Mouse (Mus musculus): Measurements from ENCODE around the gene Gkn2.

Gkn2 gene

DNA sequence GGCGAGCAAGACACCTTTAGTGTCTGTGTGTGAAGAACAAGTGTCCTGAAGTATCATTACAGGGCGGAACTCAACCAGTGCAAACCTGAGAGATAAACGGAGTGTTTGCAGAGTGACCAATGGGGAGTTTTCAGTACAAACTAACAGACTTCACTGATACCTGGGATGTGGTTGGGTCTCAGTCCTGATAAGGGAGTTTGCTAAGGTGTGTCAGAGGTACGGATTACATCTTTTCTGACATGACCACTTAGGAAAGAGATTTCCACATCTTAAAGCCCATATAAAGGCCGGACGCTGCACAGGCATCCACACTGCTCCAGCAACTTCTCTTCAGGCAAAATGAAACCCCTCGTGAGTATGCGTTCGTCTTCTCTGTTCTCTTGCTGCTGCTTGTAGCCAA, at the start of gene Gkn2:
Gene Gkn2, plus strand, starts transcription at position 301 of the 400 bp plus-strand sequence.
- no peak for DNase-seq (ENCODE audit: low spot score)

DNA sequence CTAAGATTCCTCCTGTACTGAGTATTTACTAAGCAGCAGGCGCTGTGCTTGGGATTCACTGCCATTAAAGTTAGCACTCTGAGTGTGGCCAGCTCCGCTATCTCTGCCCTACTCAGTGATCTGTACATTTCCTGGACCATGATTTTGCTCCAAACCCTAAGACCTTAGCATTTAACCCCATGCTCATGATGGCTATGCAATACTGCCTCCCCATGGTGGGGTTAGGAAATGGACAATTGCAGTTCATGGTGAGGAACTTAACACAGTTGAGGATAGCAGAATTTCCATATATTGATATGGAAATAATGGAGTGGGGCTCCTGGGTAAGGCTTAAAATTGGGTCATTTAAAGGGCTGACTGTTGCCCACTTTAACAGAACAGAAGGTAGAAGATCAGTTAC, 49.8 kb upstream of the Gkn2 start:
- peak; percentile 48 for DNase-seq (ENCODE audit: low spot score)

DNA sequence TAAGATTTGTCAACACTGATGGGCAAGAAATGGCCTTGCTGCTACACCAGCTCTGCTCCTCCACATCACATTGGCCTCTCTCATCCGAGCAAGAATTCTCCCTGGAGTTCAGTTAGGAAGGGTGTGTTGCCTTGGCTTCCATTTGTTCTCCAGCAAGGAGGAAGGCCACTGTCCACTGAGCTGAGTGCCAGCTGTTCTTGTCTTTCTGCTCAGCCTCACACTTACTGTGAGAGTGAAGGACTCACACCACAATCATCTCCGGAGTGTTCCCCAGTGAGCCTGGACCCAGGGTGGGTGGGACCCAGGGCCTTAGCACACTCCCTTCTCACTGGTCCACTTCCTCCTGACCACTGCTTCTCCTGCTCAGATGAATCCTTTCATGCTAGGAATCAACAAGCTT, 46.2 kb upstream of the Gkn2 start:
- DNase-seq (ENCODE audit: low spot score), result no peak

DNA sequence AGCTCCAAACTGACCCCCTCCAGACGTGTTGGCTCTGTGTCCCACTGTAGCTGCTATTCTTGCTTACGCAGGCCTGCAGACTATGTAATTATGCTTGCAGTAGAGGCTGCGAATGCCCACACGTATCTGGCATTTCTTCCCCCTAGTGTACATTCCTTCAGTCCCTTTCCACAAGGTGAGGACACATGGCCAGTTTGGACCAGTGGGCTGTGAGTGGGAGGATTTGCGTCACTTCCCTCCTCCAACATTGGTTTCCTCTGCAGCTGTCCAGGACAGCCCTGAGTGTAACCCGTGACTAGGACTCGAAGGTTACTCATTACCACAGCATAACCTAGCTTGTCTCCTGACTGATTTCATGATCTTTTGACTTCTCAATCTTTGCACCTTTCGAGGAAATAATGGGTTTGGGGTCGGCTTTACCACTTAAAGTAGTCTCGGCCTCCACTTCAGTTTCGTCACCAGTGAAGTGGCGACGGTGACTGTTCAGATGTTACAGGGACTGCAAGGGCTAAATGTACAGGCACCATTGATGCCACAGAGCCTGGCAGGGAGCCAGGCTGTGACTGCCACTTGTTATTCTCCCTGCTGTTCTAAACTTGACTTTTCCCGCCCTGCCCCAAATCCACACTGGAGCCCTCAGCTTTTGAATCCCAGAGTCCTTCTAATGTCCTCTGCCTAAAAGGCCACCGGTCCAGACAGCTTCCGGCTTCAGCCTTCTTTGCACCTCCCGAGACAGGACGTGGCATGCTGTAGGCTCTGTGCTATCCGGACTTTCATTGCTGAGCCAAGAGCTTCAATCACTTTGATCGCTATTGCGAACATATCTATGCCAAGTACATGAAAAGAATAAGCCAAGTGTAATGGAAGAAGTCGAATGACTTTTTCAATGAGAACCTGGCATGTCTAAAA, 44.6 kb upstream of the Gkn2 start:
- DNase-seq (ENCODE audit: low spot score), result no peak

DNA sequence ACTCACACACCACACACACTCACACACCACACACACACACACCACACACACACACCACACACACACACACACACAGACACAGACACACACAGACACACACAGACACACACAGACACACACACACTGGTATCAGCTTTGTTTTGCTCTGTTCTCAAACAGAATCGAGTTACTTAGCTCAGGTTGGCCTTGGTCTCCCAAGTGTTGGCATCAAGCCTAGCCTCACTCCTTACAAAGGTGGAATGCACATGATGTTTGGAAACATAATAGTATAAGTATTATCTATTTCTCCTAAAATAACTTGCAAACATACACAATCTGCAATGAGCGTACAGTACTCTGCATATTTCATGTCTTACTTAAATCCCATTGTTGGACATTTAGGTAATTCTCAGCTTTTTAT, 40.8 kb upstream of the Gkn2 start:
- no peak for DNase-seq (ENCODE audit: low spot score)

DNA sequence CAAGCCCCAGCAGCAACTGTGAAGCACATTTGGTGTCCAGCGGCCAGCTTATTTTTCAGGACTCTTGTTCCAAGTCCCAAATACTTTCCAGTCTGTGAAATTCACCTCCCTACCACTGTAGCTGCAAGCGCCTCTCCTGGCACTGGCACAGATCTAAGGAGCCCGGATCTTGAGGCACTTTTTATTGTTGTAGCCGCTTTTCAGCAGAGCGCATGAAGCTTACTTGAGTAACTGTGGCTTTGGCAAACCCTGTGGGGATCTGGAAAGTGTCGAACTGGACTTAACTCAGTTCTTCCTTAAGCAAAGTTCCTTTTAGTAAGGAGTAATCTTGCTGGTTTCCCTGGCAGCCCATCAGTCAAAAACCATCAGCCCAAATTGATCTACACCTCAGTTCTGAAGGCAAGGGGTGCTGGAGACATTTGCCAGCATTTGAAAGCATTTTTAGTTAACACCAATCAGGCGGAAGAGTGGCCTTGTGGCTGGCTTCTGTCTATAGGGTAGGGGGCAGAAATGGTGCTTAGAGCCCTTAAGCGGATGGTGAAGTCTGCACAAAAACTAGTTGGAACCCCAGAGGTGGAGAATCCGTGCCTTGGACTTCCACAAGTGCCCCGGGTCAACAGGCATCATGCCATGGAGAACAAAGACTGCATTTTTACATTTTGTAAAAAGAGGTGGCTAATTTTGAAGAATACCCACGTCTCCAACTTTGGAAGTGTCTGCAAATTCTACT, 38.6 kb upstream of the Gkn2 start:
- DNase-seq (ENCODE audit: low spot score), result peak; percentile 38

DNA sequence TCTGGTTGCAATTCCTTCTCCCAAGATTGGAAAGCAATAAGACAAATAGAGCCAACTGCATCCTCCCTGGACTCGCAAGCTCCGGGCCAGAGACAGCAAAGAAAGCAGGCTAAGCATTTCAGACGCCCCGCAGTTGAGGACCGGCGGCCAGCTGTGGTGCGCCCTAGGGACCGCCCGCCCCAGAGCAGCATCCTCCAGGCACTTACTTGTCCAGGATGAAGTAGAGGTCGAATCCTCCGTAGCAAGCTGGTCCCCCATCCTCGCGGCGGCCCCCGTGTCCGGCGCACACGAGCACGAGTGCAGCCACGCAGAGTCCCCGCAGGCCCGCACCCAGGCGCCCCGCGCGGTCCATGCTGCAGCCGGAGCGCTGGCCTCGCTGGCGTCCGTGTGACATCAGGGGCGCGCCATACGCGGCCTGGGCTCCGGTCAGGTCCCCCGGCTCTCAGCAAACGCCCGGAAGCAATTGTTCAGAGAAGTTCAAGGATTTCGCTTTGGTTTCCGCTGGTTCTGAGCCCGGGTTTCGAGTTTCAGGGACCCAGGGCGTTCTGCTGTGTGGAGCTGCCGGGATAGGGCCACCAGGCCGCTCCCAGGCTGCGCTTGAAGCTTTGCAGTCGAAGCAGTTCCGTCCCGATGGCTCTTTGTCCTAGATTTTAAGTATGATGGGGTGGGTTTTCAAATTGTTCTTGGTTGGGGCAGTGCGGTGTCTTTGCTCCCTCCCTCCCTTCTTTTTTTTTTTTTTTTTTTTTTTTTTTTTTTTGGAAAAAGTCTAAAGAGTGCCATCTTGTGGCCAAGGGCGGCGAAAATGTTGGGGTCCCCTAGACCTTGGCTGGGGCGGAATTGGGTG, 37.8 kb upstream of the Gkn2 start, which contains the start of gene Antxr1:
Gene Antxr1, minus strand, starts transcription at position 731 of the 844 bp plus-strand sequence.
- DNase-seq (ENCODE audit: low spot score), result peak; percentile 56

DNA sequence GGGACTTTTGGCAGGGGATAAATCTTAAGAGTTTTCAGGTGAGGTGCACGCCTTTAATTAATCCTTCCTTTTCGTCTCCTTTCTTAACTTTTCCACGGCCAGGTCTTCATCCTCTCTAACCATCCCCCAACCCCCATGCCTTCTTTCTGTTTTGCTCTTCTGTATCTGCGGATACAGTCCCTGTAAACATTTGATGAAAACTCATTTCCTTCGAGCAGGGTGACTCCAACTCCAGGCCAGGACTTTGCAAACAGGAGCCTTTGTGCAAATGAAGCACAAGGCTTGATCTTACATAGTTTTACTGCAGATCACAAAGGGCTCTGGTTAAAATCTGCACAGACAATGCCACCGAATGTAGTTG, 37.2 kb upstream of the Gkn2 start:
- no peak for DNase-seq (ENCODE audit: low spot score)

DNA sequence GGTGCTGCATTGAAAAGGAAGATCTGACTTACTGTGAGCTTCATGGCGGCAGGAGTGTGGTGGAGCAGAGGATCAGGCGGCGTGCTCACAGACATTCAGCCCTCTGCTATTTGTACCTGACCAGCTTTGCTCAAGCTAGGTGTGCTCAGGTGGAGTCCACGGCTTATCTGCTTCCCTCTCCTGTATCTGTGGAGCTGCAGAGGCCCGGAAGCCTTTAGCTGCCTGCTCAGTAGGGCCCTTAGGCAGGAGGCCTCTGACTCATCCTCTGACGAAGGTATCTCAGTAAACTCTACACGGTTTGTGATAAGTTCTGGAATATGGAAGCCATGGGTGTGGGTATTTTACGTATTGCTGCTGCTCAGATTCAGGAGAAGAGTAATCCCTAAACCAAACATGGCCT, 22.3 kb upstream of the Gkn2 start, which contains the start of gene Gkn1:
Gene Gkn1, minus strand, starts transcription at position 114 of the 400 bp plus-strand sequence.
- DNase-seq (ENCODE audit: low spot score), result no peak

DNA sequence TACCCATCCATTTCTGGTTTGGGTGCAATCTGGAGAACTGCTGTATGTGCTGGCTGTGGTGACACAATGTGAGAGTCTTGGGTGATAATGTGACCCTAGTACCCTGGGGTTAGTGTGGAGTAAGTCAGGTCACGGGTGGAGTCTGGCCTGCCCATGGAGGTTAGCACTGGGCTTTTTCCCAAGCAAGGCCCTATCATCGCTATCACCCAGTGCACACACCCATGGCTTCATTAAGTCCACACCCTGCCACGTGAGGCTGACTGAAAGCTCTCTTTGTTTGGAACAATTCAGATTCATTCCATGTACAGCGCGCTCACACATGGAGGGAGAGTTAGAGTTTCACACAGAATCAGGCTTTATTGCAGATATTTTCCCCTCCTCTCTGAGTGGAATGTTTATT, 18.7 kb upstream of the Gkn2 start:
- no peak for DNase-seq (ENCODE audit: low spot score)

DNA sequence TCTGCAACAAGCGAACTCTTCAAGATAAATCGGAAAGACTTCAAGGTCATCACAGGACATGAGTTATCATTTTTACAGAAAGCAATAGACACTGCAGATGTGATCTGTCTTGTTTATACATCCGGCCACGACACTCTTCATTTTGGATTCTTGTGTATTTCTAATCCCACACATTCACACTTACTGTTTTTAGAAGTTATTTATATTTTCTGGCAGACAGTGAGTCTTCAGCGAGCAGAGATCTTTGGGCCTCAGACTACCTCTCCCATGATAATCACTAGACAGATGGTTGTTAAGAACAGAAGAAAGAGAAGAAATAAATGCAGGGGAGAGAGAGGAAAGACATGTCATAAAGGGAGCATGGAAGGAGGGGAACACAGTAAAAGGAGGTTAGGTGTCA, 3.9 kb upstream of the Gkn2 start:
- no peak for DNase-seq (ENCODE audit: low spot score)

DNA sequence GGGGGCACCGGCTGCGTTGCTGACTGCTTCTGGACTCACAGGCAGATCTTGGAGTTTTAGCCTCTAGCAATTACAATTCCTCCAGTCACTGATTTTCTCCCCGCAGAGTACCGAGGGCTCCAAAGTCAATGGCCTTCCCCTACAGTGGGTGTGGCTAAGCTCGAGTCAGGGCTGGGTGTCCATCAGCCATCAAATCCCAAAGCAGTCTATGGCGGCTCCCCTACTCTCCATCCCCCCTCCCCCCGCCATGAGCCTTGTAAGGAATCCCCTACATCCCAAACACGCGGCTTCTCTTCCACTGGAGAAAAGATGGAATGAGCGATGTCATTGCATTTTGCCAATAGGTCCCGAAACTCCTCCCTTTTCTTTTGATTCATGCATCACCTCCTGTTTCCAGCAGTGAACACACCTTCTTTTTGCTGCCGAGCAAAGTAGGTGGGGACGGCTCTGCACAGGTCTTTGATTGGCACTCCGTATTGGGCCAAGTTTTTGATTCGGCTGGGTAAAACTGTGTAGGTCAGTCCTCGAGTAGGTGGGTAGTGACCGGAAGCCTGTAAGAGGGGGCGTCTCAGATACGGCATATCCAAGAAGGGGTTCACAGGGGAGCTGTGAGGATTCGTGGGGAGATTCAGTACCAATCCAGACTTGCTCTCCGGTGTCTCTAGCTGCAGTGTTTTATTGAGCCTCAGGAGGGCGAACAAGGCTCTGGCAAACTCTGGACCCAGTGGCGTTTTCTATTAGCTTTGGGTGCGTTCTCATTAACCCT, 11.0 kb downstream of the Gkn2 start:
- no peak for DNase-seq (ENCODE audit: low spot score)

DNA sequence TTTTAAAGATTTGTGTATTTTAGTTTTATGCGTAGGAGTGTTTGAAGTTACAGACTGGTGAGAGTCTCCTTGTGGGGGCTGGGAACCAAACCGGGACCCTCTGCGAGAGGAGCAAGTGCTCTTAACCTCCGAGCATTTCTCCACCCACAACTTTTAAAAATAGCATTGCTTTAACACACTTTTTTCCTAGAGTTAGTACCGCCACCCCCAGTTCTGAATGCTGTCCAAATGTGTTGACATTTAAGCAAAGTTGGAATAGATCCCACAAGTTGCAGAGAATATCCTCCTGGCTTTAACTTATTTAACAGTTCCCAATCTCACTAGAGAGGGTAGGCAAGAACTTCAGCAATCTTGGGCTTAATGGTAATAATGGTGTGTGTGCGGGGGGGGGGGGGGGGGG, 11.6 kb downstream of the Gkn2 start:
- DNase-seq (ENCODE audit: low spot score), result no peak

DNA sequence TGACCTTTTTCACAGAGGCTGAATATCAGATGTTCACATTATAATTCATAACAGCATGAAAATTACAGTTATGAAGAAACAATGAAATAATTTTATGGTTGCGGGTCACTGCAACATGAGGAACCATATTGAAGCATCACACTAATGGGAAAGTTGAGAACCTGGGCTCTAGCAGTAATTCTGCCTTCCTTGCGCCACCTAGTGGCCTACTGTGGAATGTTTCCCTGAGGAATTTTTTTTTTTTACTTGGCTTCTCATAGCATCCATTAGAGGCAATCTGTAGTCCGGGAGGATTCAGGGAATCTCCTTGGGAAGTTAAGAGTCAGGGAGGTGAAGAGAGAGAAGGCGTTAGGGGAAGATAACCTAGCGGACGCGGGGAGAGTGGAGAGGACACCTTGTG, 13.0 kb downstream of the Gkn2 start:
- DNase-seq (ENCODE audit: low spot score), result peak; percentile 70

DNA sequence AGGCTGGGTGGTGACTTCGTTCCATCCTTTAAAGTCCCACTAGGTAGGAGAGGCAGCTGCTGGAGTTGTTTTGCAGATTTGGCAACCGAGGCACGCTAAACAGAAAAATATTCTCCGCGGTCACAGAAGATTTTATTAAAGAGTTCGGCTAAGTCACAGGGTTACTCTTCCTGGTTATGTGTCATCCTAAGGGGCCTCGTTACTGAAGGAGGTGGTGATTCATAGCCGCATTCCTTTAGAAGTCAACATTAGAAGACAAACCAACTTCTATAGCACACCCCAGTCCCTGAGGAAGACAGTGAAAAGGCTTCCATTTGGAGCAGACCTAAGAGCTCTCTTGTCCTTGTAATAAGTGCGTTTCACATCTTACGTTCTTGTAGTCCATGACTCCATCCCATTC, 13.5 kb downstream of the Gkn2 start:
- no peak for DNase-seq (ENCODE audit: low spot score)

DNA sequence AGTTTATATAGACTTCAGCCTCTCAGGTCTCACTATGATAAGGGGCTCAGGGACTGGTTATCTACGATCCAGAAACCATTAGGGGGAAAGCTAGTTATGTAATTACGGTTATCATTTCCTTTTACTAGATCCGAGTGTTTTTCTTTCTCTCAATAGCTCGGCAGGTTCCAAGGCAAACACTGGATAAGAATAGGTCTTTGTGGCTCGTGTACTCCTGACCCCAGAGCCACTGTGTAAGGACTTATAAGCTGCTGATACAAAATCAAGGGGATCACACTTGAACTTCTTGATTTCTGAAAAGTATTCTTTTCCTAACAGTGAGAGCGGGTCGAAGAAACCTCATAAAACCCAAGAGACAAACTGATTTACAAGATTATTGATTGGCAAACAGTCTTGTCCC, 15.7 kb downstream of the Gkn2 start, which contains the start of gene Gkn3:
Gene Gkn3, minus strand, starts transcription at position 59 of the 400 bp plus-strand sequence.
- DNase-seq (ENCODE audit: low spot score), result no peak

DNA sequence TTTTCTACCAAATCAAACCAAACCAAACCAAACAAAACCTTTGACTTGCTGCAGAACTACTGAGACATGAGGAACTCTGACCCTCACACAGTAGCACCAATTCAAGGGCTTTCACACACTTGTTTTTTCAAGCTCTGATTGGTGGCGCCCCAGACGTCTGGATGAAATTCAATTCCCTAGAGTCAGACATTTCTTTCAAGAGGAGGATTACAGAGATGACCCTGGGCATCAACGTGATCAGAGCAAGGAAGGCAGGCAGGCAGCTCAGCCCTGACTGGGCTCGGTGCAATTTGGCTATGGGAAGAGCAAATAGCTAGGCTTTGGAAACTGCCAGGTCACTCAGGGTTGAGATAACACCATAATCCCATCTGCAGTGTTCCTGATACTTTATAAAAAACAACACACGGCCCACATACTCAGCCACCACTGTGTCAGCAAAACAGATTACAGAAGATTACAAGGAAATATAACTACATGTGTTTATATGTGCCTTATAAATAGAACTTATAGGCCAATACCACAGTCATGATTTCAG, 16.4 kb downstream of the Gkn2 start:
- no peak for DNase-seq (ENCODE audit: low spot score)

DNA sequence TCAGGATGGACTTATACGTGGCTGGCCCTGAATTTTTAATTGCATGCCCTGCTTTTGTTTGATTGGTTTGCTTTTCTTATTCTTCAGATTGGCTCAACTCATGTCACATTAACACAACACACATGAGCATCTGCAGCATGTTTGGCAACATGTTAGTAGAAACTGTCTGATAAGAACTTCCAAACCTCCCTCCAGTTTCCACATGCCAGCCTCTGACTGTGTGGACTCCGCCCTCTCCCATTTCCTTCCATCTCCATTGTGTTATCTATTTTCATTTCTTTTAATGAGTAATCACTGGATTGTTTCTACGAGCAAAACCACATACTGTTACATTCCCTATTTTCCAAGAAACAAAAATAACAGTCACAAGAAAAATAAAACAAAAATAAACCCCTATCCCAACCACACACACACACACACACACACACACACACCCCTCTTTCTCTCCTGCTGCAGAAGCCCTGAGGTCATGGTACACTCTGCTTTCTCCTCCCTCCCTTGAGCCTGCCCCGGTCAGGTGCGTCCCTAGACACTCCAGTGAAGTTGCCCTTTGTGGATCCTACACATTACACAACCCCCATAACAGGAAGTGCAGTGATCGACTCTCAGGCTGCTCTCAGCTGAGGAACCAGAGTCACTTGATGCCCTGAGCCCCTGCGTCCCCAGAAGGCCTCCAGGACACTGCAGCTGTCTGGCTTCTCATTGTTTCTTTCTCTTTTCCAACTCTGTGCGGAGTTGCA, 20.5 kb downstream of the Gkn2 start:
- DNase-seq (ENCODE audit: low spot score), result no peak

DNA sequence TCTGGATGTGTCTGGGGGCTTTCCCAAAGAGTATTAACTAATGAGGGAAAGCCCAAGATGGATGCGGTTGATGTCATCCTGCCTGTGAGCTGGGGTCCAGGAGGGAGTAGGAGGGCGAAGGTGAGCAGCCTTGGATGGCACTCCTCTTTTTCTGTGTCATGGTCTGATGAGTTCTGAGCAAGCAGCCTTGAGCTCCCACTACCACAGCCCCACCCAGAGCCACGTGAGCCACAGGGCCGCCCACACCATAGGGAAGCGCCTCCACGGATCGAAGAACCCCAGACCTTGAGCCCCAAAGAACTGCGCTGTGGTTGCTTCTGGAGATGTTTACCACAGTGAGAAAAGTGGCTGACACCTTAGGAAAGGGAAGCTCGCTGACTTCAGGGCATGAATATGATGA, 21.6 kb downstream of the Gkn2 start:
- no peak for DNase-seq (ENCODE audit: low spot score)

DNA sequence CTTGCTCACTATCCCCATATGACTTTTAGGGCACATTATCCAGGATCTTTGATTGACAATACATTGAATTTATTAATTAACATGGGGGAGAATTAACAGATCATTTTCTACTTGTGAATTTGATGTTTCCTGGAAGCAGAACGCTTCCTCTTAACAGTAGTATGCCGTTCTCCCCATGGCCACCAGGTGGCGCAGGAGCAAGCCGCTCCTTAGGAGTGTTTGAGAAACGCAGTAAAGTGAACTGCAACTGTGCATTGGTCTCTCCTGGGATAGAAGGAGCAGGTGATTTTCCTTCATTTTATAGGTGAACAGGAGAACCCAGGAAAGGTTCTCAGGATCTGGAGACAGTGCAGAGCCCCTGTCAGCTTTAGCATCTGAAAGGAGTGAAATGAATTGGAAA, 26.0 kb downstream of the Gkn2 start:
- DNase-seq (ENCODE audit: low spot score), result peak; percentile 83
